Mouse (Mus musculus): ENCODE results near the gene Mmp15.

DNA sequence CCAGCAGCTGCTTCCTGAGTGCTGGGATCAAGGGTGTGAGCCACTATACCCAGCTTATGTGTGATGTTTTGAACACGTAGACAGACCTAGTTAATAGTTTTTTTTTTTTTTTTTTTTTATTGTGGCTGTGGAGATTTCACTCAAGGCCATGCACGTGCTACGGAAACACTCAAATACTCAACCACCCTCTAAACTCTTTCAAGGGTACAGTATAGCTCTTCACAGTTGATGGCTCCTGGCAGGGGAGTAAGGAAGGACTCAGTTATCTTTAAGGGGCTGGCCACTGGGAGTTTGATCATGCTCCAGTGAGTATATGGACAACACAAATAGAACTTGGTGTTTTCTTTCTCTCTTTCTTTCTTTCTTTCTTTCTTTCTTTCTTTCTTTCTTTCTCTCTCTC is 32.4 kb downstream of the Mmp15 start:
- TF ChIP-seq POLR2A (IDR thresholded peaks at IDR 0.05; ENCODE audit: low read depth, low read length) (no peak), CTCF (conservative IDR thresholded peaks at IDR 0.05; ENCODE audit: insufficient read depth, insufficient read length, low read depth, low read length) (no peak)

Measured in kidney, adult 2 months (tissue).